Mouse (Mus musculus) spleen, postnatal 10 days (tissue): ENCODE data around the gene Rpl3.

Experiments
- DNase-seq, 2 experiments: peaks; one replicate each; pipeline ENCODE4 v3.0.0; 2021 to 2022; ENCODE audit warnings: low spot score in 2 of 2

Gene Rpl3

DNA sequence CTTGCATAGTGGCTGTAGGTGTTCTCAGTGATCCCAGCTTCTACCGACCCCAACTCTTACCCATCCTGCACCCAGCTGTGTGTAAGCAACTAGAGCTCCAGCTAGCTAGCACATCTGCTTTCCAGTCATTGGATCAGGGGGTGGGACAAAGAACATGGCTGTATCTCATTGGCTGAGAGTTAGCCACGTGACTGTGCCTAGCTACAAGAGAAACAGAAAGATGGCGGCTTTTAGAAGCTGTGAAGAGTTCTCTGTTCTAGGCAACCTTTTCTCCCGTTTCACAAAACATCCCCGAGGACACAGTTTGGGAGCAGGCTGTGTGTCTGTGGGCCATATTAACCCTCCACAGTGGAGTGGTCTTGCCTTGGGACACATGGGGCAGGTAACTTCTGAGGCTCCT lies 23.6 kb upstream of the Rpl3 start:
- peak in 1 of 2 experiments; percentile 17 for DNase-seq

DNA sequence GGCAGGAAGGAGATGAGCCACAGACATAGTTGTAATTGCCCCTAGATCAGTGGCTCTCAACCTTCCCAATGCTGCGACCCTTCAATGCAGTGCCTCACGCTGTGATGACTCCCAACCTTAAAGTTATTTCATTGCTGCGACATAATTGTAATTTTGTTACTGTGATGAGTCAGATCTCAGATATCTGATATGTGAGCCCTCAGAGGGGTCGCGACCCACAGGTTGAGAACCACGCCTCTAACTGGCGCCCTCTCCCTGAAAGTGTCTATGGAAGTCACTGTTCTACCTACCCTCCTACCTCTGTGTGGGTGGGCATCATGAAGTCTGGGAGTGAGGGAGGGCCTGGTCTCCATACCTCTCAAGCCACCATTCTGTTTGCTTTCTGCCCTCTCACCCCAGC lies 22.7 kb upstream of the Rpl3 start:
- no peak for DNase-seq

DNA sequence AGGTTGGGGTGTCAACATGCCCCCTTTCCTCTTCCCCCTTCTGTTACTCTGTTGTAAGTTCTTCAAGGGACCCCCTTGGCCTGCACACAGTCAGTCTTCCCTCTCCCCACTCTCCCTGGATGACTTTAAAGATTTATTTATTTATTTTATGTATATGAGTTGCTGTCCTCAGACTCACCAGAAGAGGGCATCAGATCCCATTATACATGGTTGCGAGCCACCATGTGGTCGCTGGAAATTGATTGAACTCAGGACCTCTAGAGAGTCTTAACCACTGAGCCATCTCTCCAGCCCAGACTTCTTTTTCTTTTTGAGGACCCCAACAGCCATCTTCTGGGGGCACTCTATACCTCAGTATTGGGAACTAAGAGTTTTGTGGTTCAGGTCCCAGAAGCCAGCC lies 20.8 kb upstream of the Rpl3 start:
- no peak for DNase-seq

DNA sequence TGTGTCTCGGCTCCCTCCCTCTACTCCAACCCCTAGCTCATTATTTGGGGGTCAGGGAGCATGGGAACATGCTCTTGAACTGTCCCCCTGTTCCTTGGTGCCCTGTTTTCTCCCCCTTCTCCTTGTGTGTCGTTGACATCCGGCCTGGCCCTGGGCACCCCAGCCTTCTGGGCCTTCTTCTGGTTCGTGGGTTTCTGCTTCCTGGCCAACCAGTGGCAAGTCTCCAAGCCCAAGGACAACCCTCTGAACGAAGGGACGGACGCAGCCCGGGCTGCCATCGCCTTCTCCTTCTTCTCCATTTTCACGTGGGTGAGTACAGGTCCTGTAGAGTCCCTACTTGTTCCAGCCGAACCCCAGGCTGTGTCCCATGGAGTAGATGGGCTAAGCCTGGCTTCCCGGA lies 19.8 kb upstream of the Rpl3 start:
- DNase-seq = no peak

DNA sequence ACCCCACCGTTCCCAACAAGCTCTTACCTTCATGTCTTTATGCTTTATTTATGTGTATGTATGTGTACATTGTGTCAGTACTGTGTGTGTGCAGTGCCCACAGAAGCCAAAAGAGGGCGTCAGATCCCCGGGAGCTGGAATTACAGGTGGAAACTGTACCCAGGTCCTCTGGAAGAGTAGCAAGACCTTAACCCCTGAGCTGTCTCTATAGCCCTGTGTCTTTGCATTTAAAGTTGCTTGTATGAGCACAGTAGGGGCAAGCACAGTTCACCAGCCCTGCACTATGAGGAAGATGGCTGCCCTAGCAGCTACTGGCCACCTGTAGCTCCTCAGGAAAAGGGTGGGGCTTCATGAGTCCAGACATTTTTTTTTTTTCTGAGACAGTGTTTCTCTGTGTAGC lies 15.9 kb upstream of the Rpl3 start:
- DNase-seq = no peak

DNA sequence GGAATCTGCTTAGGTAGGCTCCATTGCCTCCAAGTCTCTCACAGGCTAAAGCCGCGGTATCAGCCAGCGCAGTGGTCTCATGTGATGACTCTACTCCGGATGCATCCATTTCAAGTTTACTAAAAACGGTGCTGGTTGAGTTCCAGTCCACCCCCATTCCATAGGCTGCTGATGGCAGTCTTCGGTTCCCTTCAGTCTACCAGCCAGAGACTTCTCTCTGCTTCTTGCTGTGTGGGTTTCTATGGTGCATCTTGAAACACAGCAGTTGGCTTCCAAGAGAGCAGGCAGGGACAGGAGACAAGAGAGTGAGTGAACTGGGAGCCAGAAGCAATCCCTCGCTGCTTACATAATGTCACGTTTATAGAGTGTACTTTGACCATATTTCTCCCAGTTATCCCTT lies 15.5 kb upstream of the Rpl3 start:
- DNase-seq = no peak

DNA sequence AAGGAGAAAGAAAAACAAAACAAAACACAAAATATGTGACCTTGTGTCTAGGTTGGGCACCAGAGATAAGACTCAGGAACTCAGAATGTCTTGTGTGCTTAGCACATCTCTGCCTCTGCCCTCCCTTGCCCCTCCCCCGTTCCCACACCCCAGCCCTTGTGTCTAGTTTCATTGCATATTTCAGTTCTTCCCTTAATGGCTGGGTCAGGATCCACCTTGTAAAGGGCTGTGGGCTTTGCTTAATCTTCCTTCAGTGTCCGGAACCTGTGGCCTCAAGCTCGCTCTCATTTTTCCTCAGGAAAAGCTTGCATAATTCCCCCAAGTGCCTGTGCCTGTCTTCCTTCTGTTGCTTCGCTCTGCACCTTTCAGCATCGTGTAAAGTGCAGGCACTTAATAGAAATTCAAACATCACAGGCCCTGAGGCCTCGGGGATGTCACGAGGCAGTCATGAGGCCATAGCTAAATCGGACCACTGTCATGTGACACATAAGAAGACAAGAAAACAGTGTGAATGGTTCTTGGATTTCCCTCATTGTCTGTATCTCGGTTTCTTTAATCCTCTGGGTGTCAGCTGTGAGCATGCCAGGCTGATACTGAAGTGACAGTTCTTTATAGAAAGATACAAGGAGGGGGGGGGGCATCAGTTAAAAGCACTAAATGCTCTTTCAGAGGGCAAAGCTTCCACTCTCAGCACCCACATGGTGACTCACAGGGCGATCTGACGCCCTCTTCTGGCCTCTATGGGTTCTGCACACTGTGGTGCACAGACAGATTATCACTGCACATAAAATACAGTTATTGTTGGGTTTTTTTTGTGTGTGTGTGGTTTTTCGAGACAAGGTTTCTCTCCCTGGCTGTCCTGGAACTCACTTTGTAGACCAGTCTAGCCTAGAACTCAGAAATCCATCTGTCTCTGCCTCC lies 14.1 kb upstream of the Rpl3 start:
- no peak for DNase-seq

DNA sequence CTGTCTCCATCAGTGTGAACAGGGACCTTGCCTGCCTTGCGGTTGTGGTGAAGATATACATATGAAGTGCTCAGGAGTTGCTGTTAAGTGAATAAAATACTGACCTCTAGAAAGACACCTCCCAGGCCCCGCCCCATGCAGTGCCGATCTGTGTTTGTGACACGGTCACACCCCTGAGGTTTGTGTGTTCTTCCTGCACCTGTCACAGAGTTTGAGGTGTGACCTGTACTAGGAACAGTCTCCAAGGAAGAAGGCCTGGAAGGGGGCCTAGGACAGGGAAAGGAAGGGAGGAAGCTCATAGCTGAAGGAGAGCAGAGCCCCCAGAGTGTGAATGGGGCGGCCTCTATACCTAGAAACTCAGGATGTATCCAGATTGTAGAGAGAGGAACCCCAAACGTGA lies 10.8 kb upstream of the Rpl3 start:
- no peak for DNase-seq

DNA sequence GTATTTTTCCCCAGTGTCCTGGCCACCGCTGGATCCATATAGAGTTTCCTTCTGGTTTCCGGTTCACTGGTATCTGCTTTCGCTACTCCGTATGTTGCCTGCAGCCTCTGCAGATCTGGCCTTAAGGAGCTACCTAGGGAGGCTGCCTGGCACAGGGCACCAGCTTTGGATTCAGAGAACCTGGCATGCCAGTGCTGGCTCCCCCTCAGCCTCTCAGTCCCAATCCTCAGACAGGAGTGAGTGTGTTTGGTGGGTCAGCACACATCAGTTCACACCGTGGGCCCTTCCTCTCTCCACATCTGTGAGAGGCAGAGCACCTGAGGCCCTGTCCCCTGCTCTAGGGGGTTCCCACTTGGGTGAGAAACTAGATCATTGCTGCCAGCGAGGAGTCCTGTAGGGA lies 9.8 kb upstream of the Rpl3 start:
- no peak for DNase-seq

DNA sequence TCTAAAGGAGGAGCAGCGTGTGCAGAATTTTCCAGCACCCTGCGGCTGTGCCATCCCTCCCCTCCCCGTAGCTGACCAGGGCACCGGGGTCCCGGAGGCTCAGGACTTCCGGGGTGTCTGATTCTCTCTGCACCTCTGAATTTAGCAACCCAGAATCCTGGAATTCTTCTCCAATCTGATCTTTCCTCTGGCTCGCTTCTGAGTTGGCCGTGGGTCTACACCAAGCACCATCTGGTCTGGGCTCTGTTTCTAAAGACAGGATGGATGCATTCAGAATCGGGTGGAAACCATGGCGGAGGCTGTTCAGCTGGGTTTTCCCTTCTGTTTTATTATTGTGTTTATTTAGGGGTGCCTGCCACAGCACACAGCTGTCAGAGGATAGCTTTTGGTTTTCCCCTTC lies 9.2 kb upstream of the Rpl3 start:
- DNase-seq = no peak

DNA sequence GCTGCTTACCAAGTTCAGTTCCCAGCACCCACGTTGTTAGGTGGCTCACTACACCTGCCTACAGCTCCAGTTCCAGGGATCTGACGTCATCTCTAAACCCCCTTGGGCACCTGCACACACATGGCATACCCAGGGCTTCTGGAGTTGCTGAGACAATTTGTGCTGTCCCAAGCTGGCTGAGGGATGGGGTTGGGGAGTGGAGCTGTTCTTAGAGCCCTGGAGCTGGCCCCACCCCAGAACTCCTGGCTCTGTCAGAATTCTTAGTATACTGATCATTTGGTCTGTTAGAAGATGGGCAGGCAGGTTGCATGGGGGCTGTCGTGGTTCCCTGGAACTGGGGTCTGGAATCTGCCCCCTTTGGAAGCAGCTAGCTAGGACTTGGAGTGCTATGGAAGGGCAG lies 8.5 kb upstream of the Rpl3 start:
- no peak for DNase-seq

DNA sequence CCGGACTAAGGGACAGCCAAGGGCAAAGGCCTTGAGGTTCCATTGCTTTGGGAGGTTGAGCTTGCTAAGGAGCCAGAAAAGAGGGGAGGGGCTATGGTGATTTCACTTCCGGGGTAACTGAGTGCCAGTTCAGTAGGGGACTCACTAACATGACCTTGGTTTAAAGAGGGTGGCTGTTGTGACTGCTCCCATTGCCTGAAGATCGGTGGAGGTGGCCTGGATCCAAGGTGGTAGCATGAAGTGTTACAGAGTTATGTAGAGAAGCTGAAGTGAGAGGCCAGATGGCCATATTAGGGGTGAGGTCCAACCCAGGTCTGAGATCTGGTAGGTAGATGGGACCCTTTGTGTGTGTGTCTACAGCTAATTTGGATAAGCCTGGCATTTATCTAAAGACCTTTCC lies 7.8 kb upstream of the Rpl3 start:
- peak in 1 of 2 experiments; percentile 12 for DNase-seq

DNA sequence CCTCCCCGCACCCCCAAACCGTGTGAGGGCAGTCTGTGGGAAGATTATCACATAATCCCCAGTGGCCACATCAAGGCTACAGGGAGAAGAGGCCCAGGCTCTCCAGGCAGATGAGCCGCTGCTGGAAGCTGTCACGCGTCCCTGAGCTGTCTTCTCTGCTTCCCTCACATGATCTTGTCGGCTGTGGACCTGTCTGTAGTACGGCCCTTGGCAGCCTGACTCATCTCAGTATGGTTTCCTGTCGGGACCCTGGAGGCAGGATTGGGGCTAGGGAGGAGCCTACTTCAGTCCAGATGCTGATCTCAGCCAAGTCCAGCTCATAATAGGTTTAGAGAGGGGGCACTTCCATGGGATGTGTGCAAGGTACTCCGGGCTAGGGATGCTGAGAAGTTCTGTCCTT lies 7.1 kb upstream of the Rpl3 start:
- peak in 1 of 2 experiments; percentile 30 for DNase-seq

DNA sequence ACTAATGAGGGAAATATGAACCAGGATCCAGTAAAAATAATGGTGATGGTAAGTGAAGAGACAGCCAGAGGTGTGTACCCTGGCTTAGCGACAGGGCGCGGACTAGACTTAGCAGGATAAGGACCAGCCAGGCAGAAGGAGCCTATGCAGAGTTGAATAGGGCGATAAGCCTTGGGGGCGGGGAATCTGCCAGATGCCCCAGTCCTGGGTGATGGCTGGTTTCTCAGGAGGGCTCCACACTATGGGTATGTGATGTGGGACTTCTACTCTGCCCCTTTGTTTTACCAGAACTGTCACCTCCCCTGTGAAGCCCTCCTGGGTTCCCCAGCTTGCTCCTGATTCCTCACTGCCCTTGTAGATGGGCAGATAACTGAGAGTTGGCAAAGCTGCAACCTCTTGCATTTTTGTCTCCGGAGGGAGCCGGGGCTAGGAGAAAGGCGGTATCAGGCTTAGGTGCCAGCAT lies 6.4 kb upstream of the Rpl3 start:
- peak; percentile 69 to 76 for DNase-seq

DNA sequence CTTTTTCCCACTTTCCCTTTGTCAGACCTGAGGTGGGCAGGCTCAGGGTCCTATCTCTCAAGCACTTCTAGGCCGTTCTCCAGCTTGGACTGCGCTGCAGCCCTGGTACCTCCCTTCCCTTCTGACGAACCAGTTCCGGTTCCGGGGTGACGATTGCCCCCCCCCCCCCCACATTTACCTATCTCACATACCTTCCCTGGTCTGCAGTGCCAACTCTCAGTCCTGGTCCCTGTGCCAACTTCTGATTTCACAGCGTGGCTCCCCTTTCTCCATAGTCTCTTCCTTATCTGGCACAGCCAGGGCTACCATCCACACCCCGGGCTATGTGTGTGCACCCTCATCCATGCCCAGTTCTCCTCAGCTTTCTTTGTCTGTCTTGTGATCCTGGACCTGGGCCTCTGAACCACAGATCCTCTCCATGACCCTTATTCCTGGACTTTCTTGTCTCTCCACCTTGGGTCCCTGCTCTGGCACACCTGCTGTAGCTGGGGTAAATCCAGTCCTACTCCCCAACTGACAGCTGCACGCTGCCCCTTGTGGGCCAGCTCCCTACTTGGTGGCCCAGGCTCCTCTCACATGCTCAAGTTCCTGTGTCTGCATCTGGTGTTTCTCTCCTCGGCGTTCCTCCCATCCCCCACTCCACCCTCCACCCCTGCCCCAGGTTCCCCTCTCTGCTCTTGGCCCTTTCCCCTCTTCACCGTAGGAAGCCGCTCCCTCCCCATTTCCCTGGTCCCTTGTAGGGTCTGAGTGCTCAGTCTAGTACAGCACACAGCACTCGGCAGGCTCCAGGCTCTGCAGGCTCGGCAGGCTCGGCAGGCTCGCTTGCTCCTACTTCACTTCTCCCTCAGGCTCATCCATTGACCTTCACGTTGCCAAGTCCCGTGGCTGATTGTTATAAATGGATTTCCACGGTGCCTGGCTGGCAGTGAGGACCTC lies 5.5 kb upstream of the Rpl3 start:
- DNase-seq = peak in 1 of 2 experiments; percentile 74

DNA sequence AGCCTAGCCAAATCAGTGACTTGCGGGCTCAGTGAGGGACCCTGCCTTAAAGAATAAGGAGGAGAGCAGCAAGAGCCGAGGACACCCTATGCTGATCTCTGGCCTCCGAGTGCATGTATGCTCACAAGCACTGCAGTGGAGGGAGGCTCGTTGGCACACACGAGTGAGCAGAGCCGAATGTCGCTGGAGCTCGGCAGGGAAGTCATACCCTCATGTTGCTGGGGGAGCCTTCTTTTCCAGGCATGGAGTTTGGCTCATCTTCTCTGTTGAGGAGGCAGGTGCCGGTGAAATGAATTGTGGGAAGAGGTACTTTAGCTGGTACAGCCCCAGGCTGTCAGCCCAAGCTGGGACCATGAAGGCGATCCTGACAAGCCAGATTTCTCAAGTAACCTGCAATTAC lies 4.7 kb upstream of the Rpl3 start:
- no peak for DNase-seq

DNA sequence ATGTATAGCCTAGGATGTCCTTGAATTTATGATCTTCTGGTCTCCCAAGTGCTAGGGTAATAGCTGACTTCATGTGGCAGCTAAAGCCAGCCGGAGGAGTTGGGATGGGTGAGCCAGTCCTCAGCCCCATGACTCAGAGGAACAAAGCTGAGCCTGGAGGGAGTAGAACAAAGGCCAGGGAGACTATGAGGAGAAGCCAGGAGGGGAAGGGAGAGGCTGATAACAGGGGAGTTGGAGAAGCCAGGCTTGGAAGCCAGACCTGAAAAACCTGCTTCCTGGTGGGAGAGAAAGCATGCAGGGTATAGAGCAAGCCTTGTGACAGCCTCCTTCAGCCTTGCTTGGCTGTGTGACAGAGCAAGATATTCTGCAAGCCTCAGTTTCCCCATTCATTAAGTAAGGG lies 3.9 kb upstream of the Rpl3 start:
- no peak for DNase-seq

DNA sequence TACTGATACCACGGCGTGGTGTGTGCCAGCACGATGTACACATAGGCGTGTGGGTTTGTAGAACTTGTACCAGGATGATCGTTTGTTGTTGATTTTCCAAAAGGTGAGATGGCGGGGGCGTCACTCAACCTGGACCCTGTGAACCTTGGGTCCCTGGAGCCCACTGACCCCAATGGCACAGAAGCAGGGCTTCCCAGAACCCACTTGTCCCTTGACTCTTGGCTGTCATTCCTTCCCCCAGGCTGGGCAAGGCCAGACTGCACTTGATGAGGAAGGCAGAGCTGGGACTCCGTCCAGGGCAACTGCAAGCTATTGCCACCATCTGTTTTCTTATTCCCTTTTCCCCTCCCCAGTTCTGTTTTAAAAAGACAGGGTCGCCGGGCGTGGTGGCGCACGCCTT lies 2.5 kb upstream of the Rpl3 start:
- no peak for DNase-seq

DNA sequence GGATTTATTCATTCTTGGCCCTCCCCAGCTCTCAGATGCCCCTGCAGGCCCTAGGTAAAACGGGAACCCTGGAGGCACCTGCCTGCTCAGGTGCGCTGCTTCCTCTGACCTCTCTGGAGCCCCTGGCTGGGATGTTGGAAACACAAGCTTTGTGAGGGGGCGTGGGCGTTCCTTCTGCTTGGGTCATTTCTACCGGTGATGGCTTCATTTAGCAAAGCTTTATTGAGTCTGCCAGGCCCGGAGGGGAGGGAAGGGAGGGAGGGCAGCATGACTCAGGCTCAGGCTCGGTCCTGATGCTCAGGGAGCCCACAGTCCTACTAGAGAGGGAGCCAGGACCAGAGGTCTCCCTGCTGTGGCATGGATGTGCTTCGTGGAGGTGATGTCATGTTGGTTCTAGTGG lies 931 bp upstream of the Rpl3 start:
- no peak for DNase-seq

DNA sequence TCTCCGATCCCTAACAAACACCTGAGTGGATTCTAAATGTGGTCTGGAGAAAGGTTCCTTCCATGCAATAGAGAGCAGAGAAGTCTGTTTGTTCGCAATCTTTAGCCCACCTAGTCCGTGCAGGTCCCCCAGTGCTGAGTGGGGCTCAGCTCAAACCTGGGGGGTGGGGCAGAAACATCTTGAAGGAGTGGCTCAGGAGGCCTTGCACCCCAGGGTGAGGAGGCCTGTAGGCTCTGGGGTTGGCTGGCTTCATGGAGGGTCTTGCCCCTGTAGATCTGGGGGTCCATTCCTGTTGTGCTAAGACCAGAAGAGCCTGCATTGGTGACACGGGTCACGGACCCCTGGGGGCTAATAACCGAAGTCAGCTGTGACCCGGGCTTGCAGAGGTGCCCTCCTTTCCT lies 373 bp upstream of the Rpl3 start:
- no peak for DNase-seq

DNA sequence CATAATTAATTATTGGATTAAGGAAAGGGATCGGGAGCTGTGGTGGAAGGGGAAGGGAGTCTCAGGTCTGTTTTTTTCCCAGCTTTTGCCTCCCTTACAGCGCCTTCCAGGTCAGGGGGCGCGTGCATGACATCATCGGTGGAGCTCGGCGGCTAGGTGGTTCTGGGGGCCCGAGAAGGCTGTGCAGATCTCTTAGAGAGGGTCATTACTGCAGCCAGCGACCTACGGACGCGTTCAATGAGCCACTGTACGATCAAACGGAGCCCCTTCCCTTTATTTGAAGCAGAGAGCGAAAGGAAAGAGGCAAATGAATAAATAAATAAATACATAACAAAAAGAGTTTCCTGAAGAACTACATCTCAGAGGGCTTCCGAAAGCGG lies 937 bp downstream of the Rpl3 start:
- peak in 1 of 2 experiments; percentile 55 for DNase-seq

DNA sequence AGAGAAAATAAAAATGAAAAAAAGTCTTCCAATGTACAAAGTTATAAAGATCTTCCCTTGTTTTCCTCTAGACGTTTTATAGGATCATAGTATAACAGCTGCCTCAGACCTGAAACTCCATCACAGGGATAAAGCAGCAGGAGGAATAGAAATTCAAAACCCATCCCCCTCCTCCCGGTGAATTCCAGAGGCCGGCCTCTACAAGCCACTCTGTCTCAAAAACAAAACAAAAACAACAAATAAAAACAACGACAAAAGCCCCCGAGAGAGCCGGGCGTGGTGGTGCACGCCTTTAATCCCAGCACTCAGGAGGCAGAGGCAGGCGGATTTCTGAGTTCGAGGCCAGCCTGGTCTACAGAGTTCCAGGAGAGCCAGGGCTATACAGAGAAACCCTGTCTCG lies 1.5 kb downstream of the Rpl3 start:
- no peak for DNase-seq

DNA sequence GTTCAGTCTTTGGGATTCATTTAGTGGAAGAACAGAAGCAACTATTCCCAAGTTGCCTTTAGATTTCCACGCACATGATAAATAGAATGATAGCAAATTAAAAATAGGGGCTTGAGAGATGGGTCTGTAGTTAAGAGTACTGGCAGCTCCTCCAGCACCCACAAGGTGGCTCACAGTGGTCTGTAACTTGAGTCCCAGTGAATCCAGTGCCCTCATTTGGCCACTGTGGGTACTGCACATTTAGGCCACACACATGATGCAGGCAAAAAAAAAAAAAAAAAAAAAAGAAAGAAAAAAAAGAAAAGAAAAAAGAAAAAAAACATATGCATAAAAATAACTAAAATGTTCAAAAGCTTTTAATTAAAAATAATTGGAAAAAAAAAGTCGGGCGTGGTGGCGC lies 3.0 kb downstream of the Rpl3 start:
- DNase-seq = peak; percentile 91 to 96
